Mouse (Mus musculus) stomach, postnatal 0 days (tissue): ENCODE data around the gene Pknox2.

Experiments used
- CTCF ChIP-seq: IDR thresholded peaks from 2 replicates; pipeline ENCODE4 v1.5.1; 2016; ENCODE audit warnings: antibody characterized with exemption, low read depth, mild to moderate bottlenecking, moderate library complexity
- EP300 ChIP-seq: optimal IDR thresholded peaks from 2 replicates; pipeline ENCODE3; 2016; ENCODE audit warnings: antibody characterized with exemption

GRCm38 (mm10) chr9:37138883-37139282 is 8.3 kb downstream of the Pknox2 start:
- no peak for TF ChIP-seq CTCF
- TF ChIP-seq EP300: no peak
